Mouse (Mus musculus) megakaryocyte-erythroid progenitor cell, adult 5-6 weeks (primary cell): ENCODE results near the gene Islr. TPM values are rescaled to one million over a fixed set of nuclear protein-coding genes. Genes with fewer than 3 reads are reported as not detected.
"Not testable (repeated sequence)": the region's sequence is repeated elsewhere in the genome, so short reads cannot be mapped to it uniquely, and the experiment has no call there.

Source experiments
- ATAC-seq: replicated peaks from 2 replicates; pipeline ENCODE4 v1.8.0; 2016; ENCODE audit warnings: mild to moderate bottlenecking, inconsistent platforms; ENCODE audit not compliant: severe bottlenecking, poor library complexity, low FRiP score, low TSS enrichment
- total RNA-seq, 2 experiments: library from RNA; stranded (forward) in 1 of 2; stranded (reverse) in 1 of 2; fragments of 200-1000, 215-1000 nt in 1 of 2; fragments of >200 nt in 1 of 2; fragmentation: Nextera tagmentation in 1 of 2; gene quantifications; 2 replicates each; pipeline ENCODE4 v1.2.3; 2014 to 2017

The Islr gene
- total RNA-seq (2014; fragmentation: Nextera tagmentation): not detected in 2 replicates
- total RNA-seq (2017): 0.27 TPM in 1 of 2 replicates, not detected in the other

DNA sequence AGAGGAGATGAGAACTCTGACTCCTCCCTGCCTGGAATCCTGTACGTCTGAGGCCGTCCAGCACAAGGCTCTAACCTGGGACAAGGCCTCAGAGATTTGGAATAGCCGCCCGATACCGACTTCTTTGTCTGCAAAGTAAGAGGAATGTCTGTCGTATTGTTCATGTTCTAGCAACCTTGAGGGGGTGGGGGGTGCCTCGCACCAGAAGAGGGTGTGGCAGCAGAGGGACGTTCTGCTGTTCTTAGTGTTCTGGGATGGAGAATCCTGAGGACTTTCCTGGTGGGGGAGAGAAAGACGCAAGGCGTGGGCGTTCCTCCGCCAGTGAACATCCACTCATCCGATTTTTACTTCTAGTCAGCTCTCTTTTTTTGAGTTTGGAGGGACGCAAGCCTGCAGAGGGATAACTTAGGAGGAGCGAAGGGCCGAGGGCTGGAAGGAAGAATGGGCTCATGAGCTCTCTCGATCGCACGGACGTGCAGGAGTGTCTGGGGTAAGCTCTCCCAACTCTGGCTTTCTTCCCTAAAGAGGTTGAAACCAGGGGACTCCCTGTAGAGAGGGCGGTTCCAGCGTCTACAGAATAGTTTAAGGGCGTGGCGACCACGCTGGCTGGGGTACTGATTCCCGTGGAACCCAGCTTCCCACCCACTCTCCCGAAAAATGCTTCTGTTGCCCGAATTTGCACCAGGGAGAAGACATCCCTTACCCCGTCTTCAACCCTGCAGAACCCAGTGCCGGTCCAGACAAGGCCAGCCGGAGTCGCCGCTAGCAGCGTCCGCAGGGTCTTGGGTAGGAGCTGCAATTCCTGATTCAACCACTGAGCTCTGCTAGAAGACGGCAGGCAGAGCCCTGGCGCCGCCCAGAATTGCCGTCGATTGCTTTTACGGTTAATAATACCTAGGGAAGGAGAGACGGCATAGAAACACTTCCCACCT is at the start of gene Islr, which contains the start of gene Islr2:
Gene Islr (minus strand): TSS at position 791 of the 932 bp plus-strand sequence.
Gene Islr2 (minus strand): TSS at position 804 of the 932 bp plus-strand sequence.
- peak; percentile 70 for ATAC-seq

DNA sequence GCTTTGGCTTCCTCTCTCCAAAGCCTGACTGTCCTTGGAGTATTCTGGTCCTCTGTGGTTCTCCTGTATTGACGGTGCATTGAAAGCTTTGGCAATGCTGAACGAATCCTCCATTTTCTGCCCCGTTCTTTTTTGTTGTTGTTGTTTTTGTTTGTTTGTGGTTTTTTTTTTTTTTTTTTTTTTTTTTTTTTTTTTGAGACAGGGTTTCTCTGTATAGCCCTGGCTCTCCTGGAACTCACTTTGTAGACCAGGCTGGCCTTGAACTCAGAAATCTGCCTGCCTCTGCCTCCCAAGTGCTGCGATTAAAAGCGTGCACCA is 49.7 kb upstream of the Islr start:
- ATAC-seq: not testable (repeated sequence)

DNA sequence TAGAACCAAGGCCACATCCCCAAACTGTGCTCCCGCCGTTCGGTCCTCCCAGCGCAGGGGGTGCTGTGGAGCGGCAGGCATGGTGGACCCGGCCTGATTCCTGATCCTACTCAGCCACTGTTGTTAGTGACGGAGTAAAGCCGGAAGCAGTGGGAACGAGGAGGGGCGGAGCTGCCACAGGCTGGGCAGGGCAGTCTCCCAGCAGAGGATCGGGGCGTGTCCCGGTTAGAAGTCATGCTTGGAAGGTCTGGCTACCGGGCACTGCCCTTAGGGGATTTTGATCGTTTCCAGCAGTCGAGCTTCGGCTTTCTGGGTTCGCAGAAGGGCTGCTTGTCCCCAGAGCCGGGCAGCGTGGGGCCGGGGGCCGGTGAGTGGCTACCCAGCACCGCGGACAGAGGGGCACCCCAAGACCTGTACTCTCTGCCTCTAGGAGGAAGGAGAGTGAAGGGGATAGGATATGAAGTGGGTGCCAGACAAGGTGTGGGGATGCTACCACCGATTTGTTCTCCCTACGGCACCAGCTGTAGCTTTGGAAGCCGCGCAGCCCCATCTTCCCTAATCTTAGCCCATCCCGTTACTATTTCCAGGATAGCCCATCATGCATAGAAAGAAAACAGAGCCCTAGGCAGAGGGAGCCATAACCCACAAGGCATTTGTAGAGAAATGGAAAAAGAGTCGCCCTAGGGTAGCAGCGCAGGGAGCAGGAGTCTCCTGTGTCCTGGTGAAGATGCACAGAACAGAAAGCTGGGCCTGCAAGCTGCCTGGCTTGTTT is 49.1 kb upstream of the Islr start, which contains the start of gene Stoml1:
Gene Stoml1 (plus strand): TSS at position 132 of the 772 bp plus-strand sequence.
- peak; percentile 98 for ATAC-seq

DNA sequence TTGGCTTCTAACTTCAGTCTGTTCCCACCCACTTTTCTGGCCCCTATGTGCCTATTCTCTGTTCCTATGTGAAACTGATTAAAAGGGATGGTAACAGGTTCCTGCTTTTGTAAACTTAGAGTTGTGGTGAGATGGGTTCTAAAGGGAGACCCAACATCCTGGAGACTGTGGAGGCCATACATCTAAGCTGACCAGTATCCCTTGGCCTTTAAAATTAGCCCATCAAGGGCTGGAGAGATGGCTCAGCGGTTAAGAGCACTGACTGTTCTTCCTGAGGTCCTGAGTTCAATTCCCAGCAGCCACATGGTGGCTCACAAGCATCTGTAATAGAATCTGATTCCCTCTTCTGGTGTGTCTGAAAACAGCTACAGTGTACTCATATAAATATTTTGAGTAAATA is 46.6 kb upstream of the Islr start:
- not testable (repeated sequence) for ATAC-seq

DNA sequence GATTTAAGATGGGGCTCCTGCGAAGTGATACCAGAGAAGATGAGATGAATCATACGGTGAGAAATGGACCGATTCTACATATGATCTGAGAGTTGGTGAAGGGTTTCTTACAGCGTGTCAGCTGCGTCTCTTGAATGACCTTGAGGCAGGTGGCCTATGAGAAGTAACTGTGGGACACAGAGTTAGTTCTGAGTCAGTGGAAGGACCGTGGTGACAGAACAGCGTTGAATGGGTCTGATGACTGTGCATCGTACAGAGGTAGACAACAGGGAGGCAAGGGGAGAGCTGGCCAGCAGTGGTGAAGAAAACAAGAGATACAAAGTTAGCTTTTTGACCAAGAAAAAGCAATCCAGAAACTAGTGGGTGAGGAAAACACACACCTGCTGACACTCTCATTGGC is 46.2 kb upstream of the Islr start:
- no peak for ATAC-seq

DNA sequence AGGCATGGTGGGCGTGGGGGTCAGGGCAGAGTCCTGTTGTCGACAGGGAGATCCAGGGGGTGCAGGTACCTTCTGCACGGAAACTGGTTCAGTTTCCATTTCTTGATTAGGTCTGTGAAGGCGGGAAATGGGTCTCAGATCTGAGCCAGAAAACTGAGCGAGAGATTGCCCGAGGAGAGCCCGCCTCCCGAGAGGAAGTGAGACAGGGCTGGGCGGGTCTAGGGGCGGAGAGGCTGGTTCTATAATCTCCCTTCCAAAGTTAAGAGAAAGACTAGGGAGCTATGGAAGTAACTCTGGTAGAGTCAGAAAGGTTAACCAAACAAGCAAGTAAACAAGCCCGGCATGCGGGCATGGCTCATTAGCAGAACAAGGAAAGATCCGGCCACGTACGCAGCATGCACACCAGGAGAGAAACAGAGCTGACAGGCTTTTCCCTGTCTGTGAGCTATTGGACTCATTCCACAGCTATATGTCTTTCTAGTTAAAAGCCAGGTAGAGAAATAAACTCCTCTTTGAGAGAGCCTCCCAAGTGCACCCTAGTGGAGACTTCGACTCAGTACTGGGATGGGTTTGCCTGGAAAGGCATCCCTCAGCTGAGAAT is 45.6 kb upstream of the Islr start, which contains the start of gene Pml:
Gene Pml (minus strand): TSS at position 195 of the 601 bp plus-strand sequence.
- peak; percentile 47 for ATAC-seq

DNA sequence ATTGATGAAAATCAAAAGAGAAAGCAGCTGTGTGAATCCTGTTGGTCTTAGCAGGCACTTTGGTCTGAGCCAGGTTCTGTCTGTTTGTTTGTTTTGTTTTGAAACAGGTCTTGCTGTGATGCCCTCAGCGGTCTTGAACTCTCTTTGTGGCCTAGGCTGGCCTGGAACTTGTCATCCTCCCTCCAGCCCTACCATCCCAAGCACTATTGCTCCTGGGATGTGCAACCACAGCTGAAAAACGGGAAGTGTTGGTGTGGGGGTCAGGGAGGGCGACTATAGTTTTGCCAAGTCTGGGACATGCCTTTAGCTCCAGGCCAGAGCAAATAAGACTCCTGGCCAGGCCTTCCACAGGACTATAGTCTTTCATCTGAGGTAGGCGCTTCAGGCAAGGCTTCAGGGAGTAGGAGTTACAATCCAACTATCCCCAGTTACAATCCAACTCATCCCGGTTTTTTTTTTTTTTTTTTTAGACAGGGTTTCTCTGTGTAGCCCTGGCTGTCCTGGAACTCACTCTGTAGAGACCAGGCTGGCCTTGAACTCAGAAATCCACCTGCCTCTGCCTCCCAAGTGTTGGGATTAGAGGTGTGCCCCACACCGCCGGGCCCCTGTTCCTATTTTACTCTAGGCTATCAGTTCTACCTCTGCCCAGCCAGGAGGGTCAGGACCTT is 44.8 kb upstream of the Islr start:
- ATAC-seq: no peak

DNA sequence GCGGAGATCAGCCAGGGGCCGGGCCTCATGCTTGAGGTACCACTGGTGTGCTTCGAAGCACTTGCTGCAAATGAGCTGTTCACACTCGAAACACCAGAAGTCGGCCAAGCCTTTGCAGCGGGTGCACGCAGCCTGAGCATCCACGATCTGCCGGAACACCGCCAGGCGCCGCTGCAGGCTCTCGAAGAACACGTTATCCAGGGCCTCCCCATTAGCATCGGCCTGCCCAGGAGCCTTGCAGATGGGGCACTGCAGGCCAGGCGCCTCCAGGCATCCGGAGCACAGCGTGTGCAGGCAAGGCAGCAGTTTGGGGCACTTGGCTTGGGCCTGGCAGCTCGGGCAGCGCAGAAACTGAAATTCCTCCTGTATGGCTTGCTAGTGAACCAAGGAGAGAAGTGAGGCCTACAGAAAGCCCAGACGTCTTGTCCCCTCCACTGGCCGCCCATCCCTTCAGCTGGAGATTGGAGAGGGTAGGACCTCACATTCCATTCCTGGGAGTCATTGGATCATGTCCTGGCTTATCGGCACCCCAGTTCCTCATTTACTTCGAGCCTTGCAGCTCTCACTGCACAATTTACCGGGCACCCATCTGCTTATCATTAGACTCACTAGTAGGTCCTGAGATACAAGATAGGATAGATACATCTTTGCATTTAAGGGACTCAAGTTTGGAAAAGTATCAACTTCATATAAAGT is 43.1 kb upstream of the Islr start:
- ATAC-seq: peak; percentile 78

DNA sequence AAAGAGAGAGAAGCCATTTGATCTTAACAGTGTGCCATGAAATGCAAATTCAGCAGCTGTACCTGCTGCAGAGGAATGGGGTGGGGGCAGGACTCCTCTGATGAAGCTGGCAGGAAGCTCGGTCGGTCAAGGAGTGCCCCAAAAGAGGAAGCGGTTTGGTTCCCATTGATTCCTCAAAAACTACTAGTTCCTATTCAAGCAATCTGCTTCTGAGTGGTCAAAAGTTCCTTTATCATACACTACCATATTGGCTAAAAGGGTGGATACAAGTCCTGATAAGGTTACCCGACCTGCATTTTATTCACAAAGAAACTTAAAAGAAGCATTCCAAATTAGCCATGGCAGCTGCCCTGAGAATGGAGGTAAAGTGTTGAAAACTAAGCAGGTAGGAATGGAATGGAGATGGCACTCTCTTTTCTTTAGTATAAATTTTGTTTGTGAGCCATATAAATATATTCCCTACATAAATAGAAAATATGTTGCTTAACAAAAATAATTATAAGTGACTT is 42.0 kb upstream of the Islr start:
- peak; percentile 29 for ATAC-seq

DNA sequence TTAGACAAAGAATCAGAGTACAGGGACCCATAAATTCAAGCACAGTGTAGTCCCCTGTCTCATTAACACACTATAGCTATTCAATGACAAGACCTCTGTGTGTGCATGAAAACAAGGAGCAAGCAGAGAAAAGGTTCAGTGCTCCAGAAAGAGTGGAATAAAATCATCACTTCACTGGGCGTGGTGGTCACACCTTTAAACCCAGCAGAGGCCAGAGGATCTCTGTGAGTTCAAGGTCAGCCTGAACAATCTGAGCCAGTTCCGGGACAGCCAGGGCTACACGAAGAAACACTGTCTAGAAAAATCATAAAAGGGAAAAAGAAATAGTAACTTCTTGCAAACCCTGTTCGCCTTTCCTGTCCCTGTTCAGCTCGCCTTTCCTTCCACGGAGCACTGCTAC is 39.6 kb upstream of the Islr start:
- ATAC-seq: no peak

DNA sequence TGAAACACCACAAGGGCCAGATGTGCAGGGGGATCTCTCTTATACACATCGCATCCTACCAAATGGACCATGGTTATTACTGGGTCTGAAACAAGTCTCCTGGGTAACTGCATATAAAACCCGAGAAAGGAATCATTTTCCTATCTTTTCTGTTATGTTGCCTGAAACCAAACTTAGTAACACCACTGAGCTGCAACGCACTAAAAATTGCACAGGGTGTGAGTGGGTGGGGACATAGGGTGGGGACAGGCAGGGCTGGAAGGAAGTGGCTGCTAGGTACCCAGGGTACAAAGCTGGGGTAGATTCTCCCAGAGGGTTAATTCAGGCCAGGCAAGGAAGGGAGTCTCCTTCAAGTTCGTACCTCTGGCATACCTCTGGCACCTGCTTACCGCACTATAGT is 38.6 kb upstream of the Islr start:
- ATAC-seq: no peak

DNA sequence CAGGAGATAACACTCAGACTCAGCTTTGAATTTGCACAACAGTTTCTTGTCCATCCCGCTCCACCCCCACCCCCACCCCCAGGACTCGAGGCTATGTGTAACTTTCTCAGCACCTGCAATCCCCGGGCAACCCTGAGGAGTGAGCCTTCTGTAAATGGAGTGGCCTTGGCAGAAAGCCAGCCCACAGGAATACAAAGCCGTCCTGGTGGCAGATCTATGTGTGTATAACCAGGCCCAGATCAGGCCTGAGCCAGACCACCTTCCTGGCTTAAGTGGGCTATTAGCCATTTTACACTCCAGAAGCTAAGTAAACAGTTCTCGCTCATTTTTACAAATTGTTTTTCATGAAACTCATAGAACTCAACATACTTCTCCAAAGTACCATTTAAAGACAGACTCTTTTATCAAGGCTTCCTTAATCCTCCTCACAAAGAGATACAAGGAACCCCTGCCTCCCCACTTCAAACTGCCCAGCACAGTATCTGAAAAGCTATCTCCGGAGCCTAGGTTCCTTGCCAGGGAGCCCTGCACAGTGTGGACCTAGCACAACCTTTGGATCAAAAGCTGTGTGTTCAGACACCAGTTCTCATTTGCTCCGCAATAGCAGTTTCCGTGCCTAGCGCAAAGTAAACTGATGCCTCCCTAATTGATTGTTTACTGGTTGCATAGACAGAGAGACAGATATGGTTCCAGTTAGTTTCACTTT is 37.8 kb upstream of the Islr start:
- 0 out of 2 replicates have a peak, but pooled peaks have one; percentile 19 for ATAC-seq

DNA sequence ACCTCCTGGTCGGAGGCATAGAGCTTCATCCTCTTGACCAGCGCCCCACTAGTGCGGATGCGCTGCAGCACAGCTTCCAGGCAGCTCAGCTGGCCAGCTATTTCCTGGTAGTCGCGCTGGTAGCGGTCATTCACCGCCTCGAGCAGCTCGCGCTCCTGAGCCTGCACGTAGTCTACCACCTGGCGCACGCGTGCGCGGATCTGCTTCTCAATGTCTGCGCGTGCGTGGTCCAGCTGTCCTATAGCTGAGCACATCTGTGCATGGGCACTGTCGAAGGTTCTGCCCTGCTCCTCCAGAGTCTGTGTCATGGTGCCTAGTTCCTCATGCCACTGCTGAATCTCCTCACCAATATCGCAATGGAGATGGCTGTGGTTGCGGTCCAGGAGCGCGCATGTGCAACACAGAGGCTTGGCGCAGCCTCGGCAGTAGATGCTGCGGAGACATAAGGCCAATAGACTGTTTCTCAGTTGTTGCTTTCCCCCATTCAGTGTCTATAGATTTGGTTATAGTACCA is 30.5 kb upstream of the Islr start:
- ATAC-seq: no peak

DNA sequence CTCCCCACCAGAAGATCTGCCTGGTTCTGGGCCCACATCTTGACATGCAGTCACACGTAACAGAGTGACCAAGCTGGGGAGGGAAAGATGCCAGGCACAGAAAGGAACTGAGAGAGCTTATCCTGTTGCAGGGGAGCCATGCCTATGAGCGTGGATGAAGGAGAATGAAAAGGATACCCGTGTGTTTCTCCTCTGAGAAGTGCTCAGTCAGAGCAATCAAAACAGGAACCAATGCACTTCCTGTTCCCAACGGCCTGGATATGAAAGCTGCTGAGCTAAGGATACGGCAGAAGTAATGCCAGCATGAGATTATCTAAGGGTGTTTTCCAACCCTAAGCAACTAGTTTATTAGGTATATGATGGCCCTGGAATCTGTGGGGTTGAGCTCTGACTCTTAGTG is 28.3 kb upstream of the Islr start:
- ATAC-seq: no peak

DNA sequence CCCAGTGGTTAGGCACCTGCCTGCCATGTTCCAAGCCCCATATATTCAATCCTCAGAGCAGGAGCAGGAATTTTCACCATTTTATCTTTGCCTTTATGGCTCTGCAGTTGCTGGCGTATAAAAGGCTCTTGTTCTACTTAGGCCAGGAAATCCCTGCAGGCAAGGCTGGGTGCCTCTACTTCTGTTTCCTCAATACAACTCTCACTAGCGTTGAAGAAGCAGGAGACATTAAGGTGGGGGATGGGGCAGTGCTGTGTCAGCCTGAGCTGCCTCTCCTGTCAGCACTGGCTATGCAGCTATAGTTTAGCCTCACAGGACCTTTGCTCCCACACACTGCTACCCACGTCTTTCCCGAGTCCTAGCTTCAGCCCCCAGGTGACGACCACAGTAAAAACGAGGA is 27.6 kb upstream of the Islr start:
- no peak for ATAC-seq

DNA sequence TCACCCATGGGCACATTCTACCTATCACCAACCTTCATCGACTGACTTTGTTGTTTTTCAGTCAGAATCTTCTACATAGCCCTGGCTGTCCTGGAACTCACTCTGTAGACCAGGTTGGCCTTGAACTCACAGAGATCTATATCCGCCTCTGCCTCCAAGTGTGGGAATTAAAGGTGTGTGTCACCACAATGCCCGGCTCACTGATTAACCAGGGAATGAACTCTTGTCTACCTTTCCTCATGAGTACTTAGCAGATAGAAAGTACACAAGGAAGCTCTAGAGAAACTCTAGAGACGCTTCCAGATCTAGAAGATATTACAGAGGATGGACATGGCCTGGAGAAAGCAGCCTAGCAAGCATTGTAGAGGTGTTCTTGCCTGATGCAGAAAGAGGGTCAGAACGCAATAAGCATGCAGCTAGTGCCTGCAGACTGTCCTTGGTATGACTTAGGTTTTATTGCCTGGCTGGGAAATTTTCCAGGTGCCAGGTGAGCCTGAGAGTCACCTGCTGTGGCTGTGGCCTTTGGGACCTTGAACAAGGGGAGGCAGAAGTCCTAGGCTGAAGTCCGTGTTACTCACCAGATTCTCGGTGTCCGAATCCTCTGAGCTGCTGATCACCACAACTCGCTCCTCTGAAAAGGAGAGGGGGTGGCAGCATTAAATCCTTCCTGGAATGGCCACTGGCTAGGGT is 24.8 kb upstream of the Islr start:
- ATAC-seq: no peak
